Mouse (Mus musculus): ENCODE measurements around the gene Wdr70. TPM values are rescaled to one million over a fixed set of nuclear protein-coding genes. Genes with fewer than 3 reads are reported as not detected.

The Wdr70 gene
- total and polyA plus RNA-seq, 3 experiments = 25.2 to 71.4 (median 59.8) TPM

DNA sequence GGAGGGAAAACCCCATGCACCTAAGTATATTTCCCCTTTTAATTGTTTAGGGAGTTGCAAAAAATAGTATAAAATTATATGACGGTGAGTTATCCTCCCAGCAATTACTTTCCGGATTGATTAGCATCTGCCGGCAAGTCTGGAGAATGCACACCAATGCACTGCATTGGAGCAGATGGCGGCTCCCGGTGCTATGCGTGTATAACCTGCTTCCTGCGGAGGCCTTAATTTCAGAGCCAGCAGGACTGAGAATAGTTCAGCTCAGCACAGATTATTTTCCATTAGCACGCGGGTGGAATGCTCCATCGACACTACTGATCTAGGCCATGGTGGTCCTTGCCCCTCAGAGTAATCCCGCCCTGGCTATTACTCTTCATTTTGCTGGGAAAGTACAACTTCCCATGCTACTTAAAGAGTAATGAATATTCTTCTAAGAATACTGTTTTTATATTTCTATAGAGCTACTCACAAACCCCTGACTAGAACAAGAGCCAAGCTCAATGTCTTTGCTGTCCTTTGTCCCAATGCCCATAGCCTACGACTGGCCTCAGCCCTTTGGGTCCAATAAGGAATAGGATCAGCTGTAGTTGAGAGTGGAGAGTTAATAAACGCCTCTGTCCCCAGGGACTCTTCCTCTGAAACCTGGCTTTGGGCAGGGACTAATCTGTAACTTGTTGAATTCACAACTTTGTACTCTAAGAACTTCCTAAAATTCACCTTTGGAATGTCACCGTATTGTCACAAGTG lies 176.5 kb downstream of the Wdr70 start:
- no peak for ATAC-seq (ENCODE audit: extremely low read depth, insufficient number of reproducible peaks, low FRiP score, poor library complexity, severe bottlenecking)
- no peak overlapping the region for H3K4me3 ChIP-seq (ENCODE audit: low read depth, low read length)
- H3K27me3 ChIP-seq (ENCODE audit: insufficient read depth, low read length) = no peaks in the 10 kb centered on the region
- no peak for DNase-seq (ENCODE audit: low spot score)
- TF ChIP-seq GATA2 (IDR thresholded peaks at IDR 0.05; ENCODE audit: borderline replicate concordance, low read depth, low read length) = no peak
- no peak for TF ChIP-seq CTCF (IDR thresholded peaks at IDR 0.05; ENCODE audit: low read depth, low read length)
- no peak for TF ChIP-seq POLR2AphosphoS5 (IDR thresholded peaks at IDR 0.05; ENCODE audit: insufficient replicate concordance, low read depth, low read length)
- no peak for TF ChIP-seq TAL1 (conservative IDR thresholded peaks at IDR 0.05; ENCODE audit: low read depth, low read length)
- no peak for TF ChIP-seq GATA1 (IDR thresholded peaks at IDR 0.05; ENCODE audit: borderline replicate concordance, low read length)
- no peaks in the 10 kb centered on the region for H3K4me1 ChIP-seq (ENCODE audit: insufficient read depth, low read depth, low read length)
- peaks cover 32% of the 10 kb centered on the region for H3K36me3 ChIP-seq (replicated peaks)
- no peaks in the 10 kb centered on the region for H3K9me3 ChIP-seq (replicated peaks)

DNA sequence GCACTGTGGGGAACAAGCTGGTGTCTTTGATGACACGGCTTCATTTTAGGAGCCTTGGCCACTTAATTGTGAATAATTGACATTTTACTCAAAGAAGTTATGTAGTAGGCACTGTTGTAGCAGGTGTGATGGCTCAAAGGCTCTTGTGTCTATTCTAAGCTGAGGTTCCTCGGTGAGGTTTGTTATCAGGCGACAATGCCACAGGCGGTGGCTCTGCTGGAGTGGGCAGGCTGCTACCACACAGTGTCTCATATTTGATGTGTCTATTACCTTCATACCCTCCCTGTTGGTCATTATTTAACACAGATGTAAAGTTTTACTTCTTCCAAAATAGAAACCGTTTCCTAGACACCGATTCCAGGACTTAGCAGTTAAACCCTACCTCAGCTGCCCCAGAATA lies 177.9 kb downstream of the Wdr70 start:
- no peak for TF ChIP-seq TAL1 (conservative IDR thresholded peaks at IDR 0.05; ENCODE audit: low read depth, low read length)
- TF ChIP-seq GATA2 (IDR thresholded peaks at IDR 0.05; ENCODE audit: borderline replicate concordance, low read depth, low read length) = no peak
- no peak for TF ChIP-seq POLR2AphosphoS5 (IDR thresholded peaks at IDR 0.05; ENCODE audit: insufficient replicate concordance, low read depth, low read length)
- no peak for TF ChIP-seq GATA1 (IDR thresholded peaks at IDR 0.05; ENCODE audit: borderline replicate concordance, low read length)
- no peak for TF ChIP-seq CTCF (IDR thresholded peaks at IDR 0.05; ENCODE audit: low read depth, low read length)
- H3K4me1 ChIP-seq (ENCODE audit: insufficient read depth, low read depth, low read length) = no peaks in the 10 kb centered on the region
- no peaks in the 10 kb centered on the region for H3K9me3 ChIP-seq (replicated peaks)
- peaks cover 32% of the 10 kb centered on the region for H3K36me3 ChIP-seq (replicated peaks)
- DNase-seq (ENCODE audit: low spot score) = no peak
- no peak overlapping the region for H3K4me3 ChIP-seq (ENCODE audit: low read depth, low read length)
- no peaks in the 10 kb centered on the region for H3K27me3 ChIP-seq (ENCODE audit: insufficient read depth, low read length)
- ATAC-seq (ENCODE audit: extremely low read depth, insufficient number of reproducible peaks, low FRiP score, poor library complexity, severe bottlenecking) = no peak

DNA sequence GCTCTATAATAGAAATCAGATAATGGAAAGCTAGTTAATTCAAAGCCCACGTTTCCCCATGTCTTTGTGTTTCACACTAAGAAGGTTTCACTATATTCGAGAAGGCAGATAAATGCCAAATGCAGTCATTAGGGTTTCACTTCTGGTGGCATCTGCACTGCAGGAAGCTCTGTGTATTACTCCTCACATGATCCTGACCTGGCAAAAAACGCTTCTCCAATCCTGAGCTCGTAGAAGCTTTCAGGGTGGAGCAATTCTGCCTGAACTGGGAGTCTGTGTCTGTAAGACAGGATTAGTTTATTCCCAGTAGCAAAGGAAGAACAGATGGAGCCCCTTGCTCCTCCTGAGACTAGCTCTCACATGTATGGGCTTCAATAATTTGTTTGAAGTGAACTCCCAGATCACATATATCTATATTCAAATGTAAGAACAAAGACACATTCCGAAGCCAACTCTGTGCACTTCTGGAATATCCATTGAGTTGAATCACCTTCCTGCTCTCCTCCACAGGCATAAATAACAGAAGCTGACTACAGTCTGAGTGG lies 192.4 kb downstream of the Wdr70 start:
- no peak for ATAC-seq (ENCODE audit: extremely low read depth, insufficient number of reproducible peaks, low FRiP score, poor library complexity, severe bottlenecking)
- H3K4me3 ChIP-seq (ENCODE audit: low read depth, low read length) = no peak overlapping the region
- H3K36me3 ChIP-seq (replicated peaks) = peaks cover 7% of the 10 kb centered on the region
- H3K27me3 ChIP-seq (ENCODE audit: insufficient read depth, low read length) = no peaks in the 10 kb centered on the region
- DNase-seq (ENCODE audit: low spot score) = no peak
- H3K9me3 ChIP-seq (replicated peaks) = no peaks in the 10 kb centered on the region
- H3K4me1 ChIP-seq (ENCODE audit: insufficient read depth, low read depth, low read length) = no peaks in the 10 kb centered on the region
- no peak for TF ChIP-seq TAL1 (conservative IDR thresholded peaks at IDR 0.05; ENCODE audit: low read depth, low read length)
- no peak for TF ChIP-seq GATA2 (IDR thresholded peaks at IDR 0.05; ENCODE audit: borderline replicate concordance, low read depth, low read length)
- TF ChIP-seq POLR2AphosphoS5 (IDR thresholded peaks at IDR 0.05; ENCODE audit: insufficient replicate concordance, low read depth, low read length) = no peak
- TF ChIP-seq CTCF (IDR thresholded peaks at IDR 0.05; ENCODE audit: low read depth, low read length) = no peak
- no peak for TF ChIP-seq GATA1 (IDR thresholded peaks at IDR 0.05; ENCODE audit: borderline replicate concordance, low read length)

DNA sequence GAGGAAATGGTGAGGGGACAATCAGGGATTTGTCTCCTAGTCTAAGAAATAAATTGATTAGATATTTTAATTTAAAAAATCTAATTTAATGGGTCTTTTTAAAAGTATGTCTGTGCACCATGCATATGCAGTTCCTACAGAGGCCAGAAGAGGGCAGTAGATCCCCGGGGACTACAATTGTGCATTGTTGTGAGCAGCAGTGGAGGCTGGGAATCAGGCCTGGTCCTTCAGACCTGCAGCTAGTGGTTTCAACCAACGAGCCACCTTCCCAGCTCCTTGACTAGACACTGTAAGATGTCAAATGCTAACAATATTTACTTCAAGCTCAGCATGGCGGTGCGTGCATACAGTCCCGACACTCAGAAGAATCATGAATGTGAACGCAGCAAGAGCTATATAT lies 199.7 kb downstream of the Wdr70 start:
- ATAC-seq (ENCODE audit: extremely low read depth, insufficient number of reproducible peaks, low FRiP score, poor library complexity, severe bottlenecking) = no peak
- no peaks in the 10 kb centered on the region for H3K27me3 ChIP-seq (ENCODE audit: insufficient read depth, low read length)
- DNase-seq (ENCODE audit: low spot score) = no peak
- no peak overlapping the region for H3K4me3 ChIP-seq (ENCODE audit: low read depth, low read length)
- H3K4me1 ChIP-seq (ENCODE audit: insufficient read depth, low read depth, low read length) = no peaks in the 10 kb centered on the region
- H3K36me3 ChIP-seq (replicated peaks) = peaks cover 22% of the 10 kb centered on the region
- TF ChIP-seq CTCF (IDR thresholded peaks at IDR 0.05; ENCODE audit: low read depth, low read length) (peak; percentile 31), POLR2AphosphoS5 (IDR thresholded peaks at IDR 0.05; ENCODE audit: insufficient replicate concordance, low read depth, low read length) (no peak)
- no peaks in the 10 kb centered on the region for H3K9me3 ChIP-seq (replicated peaks)

DNA sequence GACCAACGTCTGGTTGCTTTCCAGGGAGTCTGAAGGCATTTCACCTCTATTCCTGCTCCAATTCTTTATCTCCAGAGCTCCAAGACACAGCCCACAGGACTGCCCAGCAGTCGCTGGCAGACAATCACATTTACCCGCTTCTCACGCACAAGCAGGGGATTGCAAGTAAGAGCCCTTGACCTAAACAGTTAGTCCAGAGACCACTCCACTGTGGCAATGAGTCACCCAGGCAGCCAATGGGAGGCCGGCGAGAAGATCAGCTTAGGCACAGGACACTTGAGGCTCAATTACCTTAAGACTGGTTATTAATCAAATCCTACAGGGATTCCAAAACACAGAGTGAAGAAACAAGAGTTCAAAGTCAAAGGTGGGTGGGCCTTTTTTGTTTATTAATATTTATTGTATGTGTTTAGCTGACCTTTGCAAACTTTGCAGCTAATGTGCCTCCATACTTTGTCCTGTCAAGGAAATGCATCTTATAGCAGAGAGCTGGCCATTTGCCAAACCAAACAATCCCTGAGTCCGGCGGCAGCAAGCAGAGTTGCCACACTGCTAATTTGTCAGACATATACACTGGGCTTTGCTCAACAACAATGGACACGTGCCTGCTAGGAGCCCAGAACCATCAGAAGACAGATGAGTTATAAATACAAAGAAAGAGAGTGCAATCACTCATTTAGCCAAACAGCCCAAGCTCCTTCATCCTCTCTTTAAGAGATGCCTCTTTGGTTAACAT lies 207.3 kb downstream of the Wdr70 start:
- Histone ChIP-seq H3K4me1 (ENCODE audit: insufficient read depth, low read depth, low read length) (no peaks in the 10 kb centered on the region), H3K27me3 (ENCODE audit: insufficient read depth, low read length) (no peaks in the 10 kb centered on the region), H3K36me3 (replicated peaks) (peaks cover 42% of the 10 kb centered on the region), H3K9me3 (replicated peaks) (no peaks in the 10 kb centered on the region), H3K4me3 (ENCODE audit: low read depth, low read length) (no peak overlapping the region)
- ATAC-seq (ENCODE audit: extremely low read depth, insufficient number of reproducible peaks, low FRiP score, poor library complexity, severe bottlenecking) (no peak), DNase-seq (ENCODE audit: low spot score) (no peak)
- TF ChIP-seq GATA2 (IDR thresholded peaks at IDR 0.05; ENCODE audit: borderline replicate concordance, low read depth, low read length) (no peak), POLR2AphosphoS5 (IDR thresholded peaks at IDR 0.05; ENCODE audit: insufficient replicate concordance, low read depth, low read length) (no peak), TAL1 (conservative IDR thresholded peaks at IDR 0.05; ENCODE audit: low read depth, low read length) (no peak)

DNA sequence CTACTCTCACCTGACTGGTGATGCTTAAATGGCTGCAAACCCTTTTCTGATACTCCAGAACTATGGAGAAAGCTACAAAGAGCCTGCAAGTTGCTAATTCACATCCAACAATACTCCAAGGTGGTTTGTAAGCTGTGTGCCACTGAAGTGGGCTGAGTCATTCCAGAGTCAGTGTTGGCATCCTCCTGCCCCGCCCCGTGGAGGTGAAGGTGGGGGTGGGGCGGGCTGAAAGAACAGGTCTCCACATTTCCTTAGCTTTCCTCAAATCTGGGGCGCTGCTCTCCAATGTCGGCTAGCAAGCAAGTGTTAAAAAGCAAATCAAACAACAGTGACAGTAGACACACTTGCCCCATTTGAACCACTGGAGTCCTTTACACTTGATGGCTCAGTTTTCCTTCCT lies 208.7 kb downstream of the Wdr70 start:
- peaks cover 47% of the 10 kb centered on the region for H3K36me3 ChIP-seq (replicated peaks)
- no peak for ATAC-seq (ENCODE audit: extremely low read depth, insufficient number of reproducible peaks, low FRiP score, poor library complexity, severe bottlenecking)
- TF ChIP-seq POLR2AphosphoS5 (IDR thresholded peaks at IDR 0.05; ENCODE audit: insufficient replicate concordance, low read depth, low read length) (no peak), GATA2 (IDR thresholded peaks at IDR 0.05; ENCODE audit: borderline replicate concordance, low read depth, low read length) (no peak), GATA1 (IDR thresholded peaks at IDR 0.05; ENCODE audit: borderline replicate concordance, low read length) (no peak), TAL1 (conservative IDR thresholded peaks at IDR 0.05; ENCODE audit: low read depth, low read length) (no peak), CTCF (IDR thresholded peaks at IDR 0.05; ENCODE audit: low read depth, low read length) (no peak)
- no peak for DNase-seq (ENCODE audit: low spot score)
- H3K9me3 ChIP-seq (replicated peaks) = no peaks in the 10 kb centered on the region
- no peak overlapping the region for H3K4me3 ChIP-seq (ENCODE audit: low read depth, low read length)
- no peaks in the 10 kb centered on the region for H3K27me3 ChIP-seq (ENCODE audit: insufficient read depth, low read length)
- H3K4me1 ChIP-seq (ENCODE audit: insufficient read depth, low read depth, low read length) = no peaks in the 10 kb centered on the region
